Mouse (Mus musculus): ENCODE data around the gene Ccdc38. TPM values are rescaled to one million over a fixed set of nuclear protein-coding genes. Genes with fewer than 3 reads are reported as not detected.

The Ccdc38 gene
- polyA plus RNA-seq (2016; fragmentation: Nextera tagmentation; extraction: Ambion mirVana): 0.21 and 0.26 TPM in 2 replicates

DNA sequence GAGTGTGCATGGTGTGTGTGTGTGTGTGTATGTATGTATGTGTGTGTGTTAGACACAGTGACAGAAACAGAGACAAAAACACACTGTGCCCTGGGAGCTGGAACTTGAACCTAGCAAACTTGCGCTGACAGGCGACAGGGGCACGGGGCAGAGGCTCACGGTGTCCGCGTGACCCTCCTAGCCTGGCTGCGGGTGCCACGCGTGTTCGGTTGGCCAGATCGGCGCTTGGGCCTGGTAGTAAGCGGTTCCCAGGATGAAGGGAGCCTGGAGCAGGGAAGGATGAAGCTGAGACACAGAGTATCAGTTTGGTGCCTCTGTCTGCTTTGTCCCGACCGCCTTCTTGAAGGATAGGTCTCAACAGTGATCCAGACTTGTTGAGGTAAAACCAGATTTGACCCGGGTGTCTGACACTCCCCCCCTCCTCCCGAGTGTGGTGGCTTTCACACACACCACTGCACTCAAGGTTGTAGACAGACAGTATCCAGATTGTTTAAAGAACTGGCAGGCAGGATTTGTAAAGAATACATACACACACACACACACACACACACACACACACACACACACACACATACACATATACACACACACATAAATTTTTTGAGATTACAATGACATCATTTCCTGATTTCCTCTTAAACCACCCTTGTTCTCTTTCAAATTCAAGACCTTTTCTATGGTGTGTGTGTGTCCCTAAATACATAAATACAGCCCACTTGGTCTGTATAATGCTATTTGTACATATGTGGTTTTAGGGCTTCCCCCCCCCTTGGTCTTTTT, at the start of gene Ccdc38:
Gene Ccdc38 (plus strand): TSS at position 202 of the 780 bp plus-strand sequence.
- Histone ChIP-seq H3K9me3 (replicated peaks) (no peaks in the 10 kb centered on the region), H3K27ac (ENCODE audit: poor library complexity, severe bottlenecking) (peak within 1 kb of the TSS; percentile 8; the same call in 1 of the 2 replicates), H3K9ac (peak within 1 kb of the TSS; percentile 62), H3K27me3 (replicated peaks) (peaks cover 21% of the 10 kb centered on the region), H3K4me1 (replicated peaks) (peaks cover 17% of the 10 kb centered on the region), H3K4me2 (peak within 1 kb of the TSS; percentile 79), H3K36me3 (no peaks in the 10 kb centered on the region), H3K4me3 (peak within 1 kb of the TSS; percentile 45)
- WGBS: 59% methylated on average over 17 of the region's 17 CpGs
- no peak for ATAC-seq (ENCODE audit: insufficient number of reproducible peaks, low FRiP score)

DNA sequence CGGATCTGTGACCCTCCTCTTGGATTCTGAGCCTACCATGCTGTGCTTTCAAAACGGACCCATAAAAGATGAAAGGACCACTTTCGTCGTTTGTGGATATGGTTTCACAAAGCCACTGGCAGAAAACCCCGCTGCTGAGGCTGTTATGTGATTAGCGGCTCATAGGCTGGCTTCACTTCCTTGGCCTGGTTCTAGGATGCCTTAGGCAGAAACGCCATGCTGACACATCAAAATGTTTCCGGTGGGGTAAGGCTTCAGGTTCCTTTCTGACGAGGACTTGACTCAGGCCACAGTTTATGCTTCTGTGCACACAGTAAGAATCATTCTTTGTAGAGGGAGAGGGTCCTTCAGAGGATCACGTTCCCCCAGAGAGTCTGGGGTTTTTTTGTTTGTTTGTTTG, 39.6 kb upstream of the Ccdc38 start:
- Histone ChIP-seq H3K9me3 (replicated peaks) (no peaks in the 10 kb centered on the region), H3K9ac (no peak overlapping the region), H3K27me3 (replicated peaks) (no peaks in the 10 kb centered on the region), H3K36me3 (no peaks in the 10 kb centered on the region), H3K4me1 (replicated peaks) (no peaks in the 10 kb centered on the region; the same call in 1 of the 2 replicates), H3K27ac (ENCODE audit: poor library complexity, severe bottlenecking) (no peak overlapping the region), H3K4me2 (no peak overlapping the region), H3K4me3 (no peak overlapping the region)
- no peak for ATAC-seq (ENCODE audit: insufficient number of reproducible peaks, low FRiP score)
- 62% methylated on average over 10 of the region's 10 CpGs for WGBS

DNA sequence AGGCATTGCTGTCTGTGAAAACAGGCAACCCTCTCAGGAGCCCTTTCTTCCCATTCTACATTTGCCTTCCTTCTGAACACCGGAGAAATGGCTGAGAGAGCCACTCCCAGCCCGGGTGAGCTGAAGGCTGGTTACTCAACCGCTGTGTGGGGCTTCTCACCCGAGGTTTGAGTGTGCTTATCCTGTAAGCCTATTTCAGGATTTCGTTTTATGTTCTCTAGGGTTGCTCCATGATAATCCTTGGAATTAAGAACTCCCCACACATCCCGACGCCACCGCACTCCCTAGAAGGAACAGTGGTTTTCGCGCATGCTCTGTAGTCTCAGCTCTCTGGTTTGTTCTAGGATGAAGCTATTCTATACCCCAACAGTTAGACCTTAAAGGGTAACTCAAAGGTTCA, 39.1 kb upstream of the Ccdc38 start:
- Histone ChIP-seq H3K36me3 (no peaks in the 10 kb centered on the region), H3K27me3 (replicated peaks) (no peaks in the 10 kb centered on the region), H3K4me1 (replicated peaks) (no peaks in the 10 kb centered on the region; the same call in 1 of the 2 replicates), H3K4me2 (no peak overlapping the region), H3K9ac (no peak overlapping the region), H3K9me3 (replicated peaks) (no peaks in the 10 kb centered on the region), H3K4me3 (no peak overlapping the region), H3K27ac (ENCODE audit: poor library complexity, severe bottlenecking) (no peak overlapping the region)
- 71% methylated on average over 10 of the region's 10 CpGs for WGBS
- no peak for ATAC-seq (ENCODE audit: insufficient number of reproducible peaks, low FRiP score)

DNA sequence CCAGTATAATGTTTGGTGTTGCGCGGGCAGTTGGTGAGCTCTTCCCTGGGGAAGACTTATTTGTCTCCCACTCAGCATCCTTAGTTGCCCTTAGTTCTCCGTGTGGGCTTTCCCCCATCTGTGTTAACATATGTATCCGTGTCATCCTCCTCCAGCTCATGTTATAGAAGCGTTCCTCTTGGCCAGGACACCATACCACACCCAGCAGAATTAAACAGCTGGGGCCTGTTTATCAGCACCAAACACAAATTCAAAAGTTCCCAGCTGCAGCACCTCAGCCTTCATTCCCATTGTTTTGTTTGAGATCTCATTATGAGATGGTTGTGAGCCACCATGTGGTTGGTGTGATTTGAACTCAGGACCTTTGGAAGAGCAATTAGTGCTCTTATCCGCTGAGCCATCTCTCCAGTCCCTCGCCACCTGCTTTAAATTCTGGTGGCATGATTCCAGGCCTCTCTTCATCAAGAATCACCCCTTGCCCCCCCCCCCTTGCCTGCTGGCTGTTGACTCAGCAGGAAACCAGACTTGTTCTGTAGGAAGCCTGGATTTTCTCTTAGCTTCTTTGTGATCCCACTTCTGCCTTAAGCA, 32.0 kb upstream of the Ccdc38 start:
- H3K4me2 ChIP-seq: no peak overlapping the region
- no peaks in the 10 kb centered on the region for H3K9me3 ChIP-seq (replicated peaks)
- H3K36me3 ChIP-seq: no peaks in the 10 kb centered on the region
- no peak for ATAC-seq (ENCODE audit: insufficient number of reproducible peaks, low FRiP score)
- no peaks in the 10 kb centered on the region for H3K4me1 ChIP-seq (replicated peaks)
- WGBS: 76% methylated on average over 7 of the region's 7 CpGs
- no peak overlapping the region for H3K27ac ChIP-seq (ENCODE audit: poor library complexity, severe bottlenecking)
- no peak overlapping the region for H3K9ac ChIP-seq
- no peak overlapping the region for H3K4me3 ChIP-seq
- H3K27me3 ChIP-seq (replicated peaks): no peaks in the 10 kb centered on the region

DNA sequence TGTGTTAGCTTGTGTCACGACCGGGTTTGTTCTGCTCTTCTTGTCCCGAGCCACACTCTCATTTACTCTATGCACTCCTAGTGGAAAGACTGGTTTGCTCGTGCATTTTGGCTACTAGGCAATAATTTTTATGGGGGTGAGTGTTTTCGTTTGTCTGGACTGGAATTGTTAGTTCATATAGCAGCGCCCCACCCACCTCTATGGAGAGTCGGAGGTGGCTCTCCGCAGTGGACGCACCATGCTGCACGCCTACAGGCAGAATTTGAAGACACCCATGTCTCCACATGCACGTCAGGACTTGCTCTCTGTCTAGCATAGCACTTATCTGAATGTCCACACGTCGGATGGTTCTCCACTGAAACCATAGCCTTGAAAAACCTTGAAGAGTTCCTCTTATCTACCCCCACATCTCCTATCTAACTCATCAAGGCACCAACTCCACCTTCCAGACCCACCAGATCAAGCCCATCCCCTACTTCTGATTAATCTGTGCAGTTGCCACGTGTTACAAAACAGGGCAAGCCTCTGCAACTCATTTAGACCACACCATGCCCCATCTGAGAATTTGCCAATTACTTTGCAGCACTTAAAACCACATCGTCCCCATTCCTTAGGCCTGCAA, 30.8 kb upstream of the Ccdc38 start:
- H3K9me3 ChIP-seq (replicated peaks): no peaks in the 10 kb centered on the region
- no peak overlapping the region for H3K4me3 ChIP-seq
- no peaks in the 10 kb centered on the region for H3K4me1 ChIP-seq (replicated peaks)
- ATAC-seq (ENCODE audit: insufficient number of reproducible peaks, low FRiP score): no peak
- no peaks in the 10 kb centered on the region for H3K27me3 ChIP-seq (replicated peaks)
- no peaks in the 10 kb centered on the region for H3K36me3 ChIP-seq
- no peak overlapping the region for H3K27ac ChIP-seq (ENCODE audit: poor library complexity, severe bottlenecking)
- WGBS: 80% methylated on average over 15 of the region's 15 CpGs
- H3K4me2 ChIP-seq: no peak overlapping the region
- H3K9ac ChIP-seq: no peak overlapping the region

DNA sequence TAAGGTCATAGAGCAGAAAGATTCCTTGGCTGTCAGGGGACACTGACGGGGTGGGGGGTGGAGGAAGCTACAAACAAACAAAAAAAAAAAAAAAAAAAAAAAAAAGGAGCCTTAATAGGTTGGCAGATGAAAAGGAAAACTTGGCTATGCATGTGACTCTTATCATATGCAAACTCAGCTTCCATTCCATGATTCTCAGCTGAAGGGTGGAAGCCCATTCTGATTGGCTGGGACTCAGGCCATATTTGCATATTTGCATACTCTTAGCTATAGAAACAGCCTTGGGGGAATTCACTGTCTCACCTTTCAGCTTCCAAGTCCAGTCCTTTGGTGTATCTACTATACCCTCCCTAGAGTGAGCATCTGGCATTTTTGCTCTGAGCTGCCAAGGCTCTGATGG, 25.0 kb upstream of the Ccdc38 start:
- no peaks in the 10 kb centered on the region for H3K4me1 ChIP-seq (replicated peaks)
- WGBS: 34% methylated on average over 1 of the region's 1 CpGs
- no peaks in the 10 kb centered on the region for H3K27me3 ChIP-seq (replicated peaks)
- H3K9ac ChIP-seq: no peak overlapping the region
- no peak overlapping the region for H3K27ac ChIP-seq (ENCODE audit: poor library complexity, severe bottlenecking)
- H3K4me3 ChIP-seq: no peak overlapping the region
- no peaks in the 10 kb centered on the region for H3K9me3 ChIP-seq (replicated peaks)
- H3K36me3 ChIP-seq: no peaks in the 10 kb centered on the region
- no peak for ATAC-seq (ENCODE audit: insufficient number of reproducible peaks, low FRiP score)
- H3K4me2 ChIP-seq: no peak overlapping the region

DNA sequence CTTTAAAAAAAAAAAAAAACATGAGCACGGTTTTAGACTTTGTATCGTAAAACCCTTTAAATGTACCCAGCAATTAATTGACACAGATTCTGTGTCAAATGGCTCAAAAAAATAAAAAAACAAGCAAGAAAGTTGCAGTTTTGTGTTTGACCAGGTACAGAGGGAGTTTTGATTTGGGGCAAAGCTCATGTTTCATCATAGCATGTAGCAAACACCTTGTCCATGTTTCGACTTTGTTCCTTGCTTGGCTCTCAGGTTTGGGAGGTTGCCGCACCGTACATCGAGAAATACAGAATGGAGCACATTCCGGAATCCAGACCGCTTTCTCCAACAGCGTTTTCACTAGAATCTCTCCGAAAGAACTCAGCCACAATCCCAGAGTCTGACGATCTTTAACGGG, 24.5 kb upstream of the Ccdc38 start:
- Histone ChIP-seq H3K9ac (no peak overlapping the region), H3K36me3 (no peaks in the 10 kb centered on the region), H3K9me3 (replicated peaks) (no peaks in the 10 kb centered on the region), H3K27me3 (replicated peaks) (no peaks in the 10 kb centered on the region), H3K27ac (ENCODE audit: poor library complexity, severe bottlenecking) (no peak overlapping the region), H3K4me3 (no peak overlapping the region), H3K4me1 (replicated peaks) (no peaks in the 10 kb centered on the region), H3K4me2 (no peak overlapping the region)
- 87% methylated on average over 12 of the region's 12 CpGs for WGBS
- ATAC-seq (ENCODE audit: insufficient number of reproducible peaks, low FRiP score): no peak

DNA sequence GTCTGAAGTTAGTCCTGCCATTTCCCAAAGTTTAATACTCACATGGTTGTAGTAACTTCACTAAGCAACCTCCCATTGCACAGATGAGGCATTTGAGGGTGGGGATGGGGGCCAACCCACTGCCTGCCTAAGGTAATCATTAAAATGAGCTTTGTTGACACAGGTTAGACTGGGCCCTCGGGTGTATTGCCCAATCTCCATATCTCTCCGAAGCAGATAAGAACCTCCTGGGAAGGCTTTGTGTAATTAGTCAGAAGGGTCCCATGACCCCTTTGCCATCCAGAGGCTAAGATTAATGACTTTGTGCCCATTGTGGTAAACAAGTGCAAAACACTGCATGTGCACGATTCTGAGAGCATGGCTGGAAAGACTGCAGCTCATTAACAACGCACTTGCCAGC, 22.7 kb upstream of the Ccdc38 start:
- Histone ChIP-seq H3K4me2 (no peak overlapping the region), H3K4me3 (no peak overlapping the region), H3K36me3 (no peaks in the 10 kb centered on the region), H3K27ac (ENCODE audit: poor library complexity, severe bottlenecking) (no peak overlapping the region), H3K27me3 (replicated peaks) (no peaks in the 10 kb centered on the region), H3K9ac (no peak overlapping the region), H3K4me1 (replicated peaks) (no peaks in the 10 kb centered on the region), H3K9me3 (replicated peaks) (no peaks in the 10 kb centered on the region)
- ATAC-seq (ENCODE audit: insufficient number of reproducible peaks, low FRiP score): no peak
- 45% methylated on average over 4 of the region's 4 CpGs for WGBS

DNA sequence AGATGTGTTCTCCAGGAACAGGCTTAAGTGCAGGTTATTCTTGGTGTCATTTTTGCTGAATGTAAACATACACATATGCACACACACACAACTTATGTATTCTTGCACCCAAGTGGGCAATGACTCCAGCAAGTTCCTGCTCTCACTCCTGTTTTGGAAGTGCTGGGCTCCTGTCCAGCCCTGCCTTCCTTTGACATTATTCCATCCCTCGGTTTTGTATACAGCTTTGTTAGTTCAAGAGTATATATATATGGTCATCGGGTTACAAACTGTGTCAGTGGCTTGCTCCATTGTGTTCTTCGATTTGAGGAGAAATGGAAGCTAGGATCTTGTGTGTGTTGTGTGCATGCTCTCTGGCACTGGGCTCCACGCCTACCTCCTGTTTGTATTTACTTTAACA, 22.2 kb upstream of the Ccdc38 start:
- ATAC-seq (ENCODE audit: insufficient number of reproducible peaks, low FRiP score): no peak
- Histone ChIP-seq H3K27me3 (replicated peaks) (no peaks in the 10 kb centered on the region), H3K4me2 (no peak overlapping the region), H3K9ac (no peak overlapping the region), H3K27ac (ENCODE audit: poor library complexity, severe bottlenecking) (no peak overlapping the region), H3K4me3 (no peak overlapping the region), H3K4me1 (replicated peaks) (no peaks in the 10 kb centered on the region), H3K9me3 (replicated peaks) (no peaks in the 10 kb centered on the region), H3K36me3 (no peaks in the 10 kb centered on the region)
- 87% methylated on average over 4 of the region's 4 CpGs for WGBS

DNA sequence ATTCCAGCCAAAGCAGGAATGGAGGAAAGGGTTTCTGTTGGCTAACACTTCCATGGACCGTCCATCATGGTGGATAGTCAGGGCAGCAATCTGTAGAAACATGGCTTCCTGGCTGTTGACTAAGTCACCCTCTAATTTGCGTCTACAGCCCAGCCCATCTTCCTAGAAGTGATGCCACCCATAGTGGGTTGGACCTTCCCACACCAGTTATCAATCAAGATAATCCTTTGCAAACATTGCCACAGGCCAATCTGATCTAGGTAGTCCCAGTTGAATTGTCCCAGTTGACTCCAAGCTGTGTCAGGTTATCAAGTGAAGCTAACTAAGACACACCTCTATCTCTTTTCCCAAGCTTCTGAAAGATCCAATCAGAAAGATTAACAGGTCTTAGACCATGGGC, 21.8 kb upstream of the Ccdc38 start:
- H3K4me1 ChIP-seq (replicated peaks): no peaks in the 10 kb centered on the region
- H3K4me3 ChIP-seq: no peak overlapping the region
- no peaks in the 10 kb centered on the region for H3K27me3 ChIP-seq (replicated peaks)
- no peak overlapping the region for H3K27ac ChIP-seq (ENCODE audit: poor library complexity, severe bottlenecking)
- no peak overlapping the region for H3K9ac ChIP-seq
- no peak overlapping the region for H3K4me2 ChIP-seq
- no peak for ATAC-seq (ENCODE audit: insufficient number of reproducible peaks, low FRiP score)
- WGBS: 78% methylated on average over 2 of the region's 2 CpGs
- H3K36me3 ChIP-seq: no peaks in the 10 kb centered on the region
- no peaks in the 10 kb centered on the region for H3K9me3 ChIP-seq (replicated peaks)

DNA sequence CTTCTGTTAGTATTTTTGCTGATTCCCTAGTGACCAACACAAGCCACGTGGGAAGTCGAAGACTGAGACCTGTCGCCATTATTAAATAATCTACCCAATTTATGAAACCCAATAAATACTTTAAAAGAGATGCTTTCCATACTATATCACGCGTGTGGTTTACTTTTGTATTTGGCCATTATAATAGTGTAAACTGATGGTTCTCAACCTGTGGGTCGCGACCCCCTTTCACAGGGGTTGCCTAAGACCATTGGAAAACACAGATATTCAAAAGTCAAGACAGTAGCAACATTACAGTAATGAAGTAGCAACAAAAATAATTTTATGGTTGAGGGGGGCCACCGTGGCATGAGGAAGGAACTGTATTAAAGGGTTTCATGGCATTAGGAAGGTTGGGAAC, 21.3 kb upstream of the Ccdc38 start:
- Histone ChIP-seq H3K4me3 (no peak overlapping the region), H3K27me3 (replicated peaks) (no peaks in the 10 kb centered on the region), H3K9me3 (replicated peaks) (no peaks in the 10 kb centered on the region), H3K36me3 (no peaks in the 10 kb centered on the region), H3K27ac (ENCODE audit: poor library complexity, severe bottlenecking) (no peak overlapping the region), H3K9ac (no peak overlapping the region), H3K4me2 (no peak overlapping the region), H3K4me1 (replicated peaks) (no peaks in the 10 kb centered on the region)
- 84% methylated on average over 8 of the region's 8 CpGs for WGBS
- no peak for ATAC-seq (ENCODE audit: insufficient number of reproducible peaks, low FRiP score)

All from heart, embryonic 12.5 days (tissue).